Mouse (Mus musculus): ENCODE data around the gene Tbc1d22b. TPM values are rescaled to one million over a fixed set of nuclear protein-coding genes. Genes with fewer than 3 reads are reported as not detected.
A peak's percentile ranks its signal among the peaks of the same experiment; 100 is the strongest.

The Tbc1d22b gene
- polyA plus RNA-seq, 1 experiment: 27.3 TPM

DNA sequence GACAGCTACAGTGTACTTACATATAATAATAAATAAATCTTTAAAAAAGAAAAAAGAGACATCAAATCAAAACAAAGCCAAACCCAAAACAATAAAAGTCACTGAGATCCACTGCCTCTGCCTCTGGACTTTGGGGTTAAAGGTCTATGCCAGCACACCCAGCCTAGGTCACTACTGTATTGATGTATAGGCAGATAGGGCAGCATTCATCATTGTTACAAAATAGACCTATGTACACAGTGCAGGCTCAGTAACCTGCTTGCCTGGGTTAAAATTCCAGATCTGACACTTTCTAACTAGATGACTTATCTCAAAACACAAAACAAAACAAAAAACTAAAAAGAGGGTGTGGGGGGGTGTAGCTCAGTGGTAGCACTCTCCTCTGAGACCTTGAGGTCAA lies 4.6 kb downstream of the Tbc1d22b start:
- Histone ChIP-seq H3K4me1 (ENCODE audit: control insufficient read depth, insufficient read depth, insufficient read length, low read length) (peaks cover 32% of the 10 kb centered on the region; the same call in 1 of the 2 replicates), H3K27ac (ENCODE audit: insufficient read depth, low read depth, low read length) (peak overlapping the region; percentile 68), H3K27me3 (ENCODE audit: control insufficient read depth, insufficient read depth, low read length) (no peaks in the 10 kb centered on the region), H3K4me3 (ENCODE audit: low read depth, low read length) (no peak overlapping the region), H3K36me3 (ENCODE audit: control insufficient read depth, insufficient read depth, low read length) (no peaks in the 10 kb centered on the region)
- TF ChIP-seq CTCF (IDR thresholded peaks at IDR 0.05; ENCODE audit: extremely low read depth, insufficient read length, insufficient replicate concordance, low read depth, low read length) (no peak), POLR2A (IDR thresholded peaks at IDR 0.05; ENCODE audit: low read depth, low read length) (no peak)

DNA sequence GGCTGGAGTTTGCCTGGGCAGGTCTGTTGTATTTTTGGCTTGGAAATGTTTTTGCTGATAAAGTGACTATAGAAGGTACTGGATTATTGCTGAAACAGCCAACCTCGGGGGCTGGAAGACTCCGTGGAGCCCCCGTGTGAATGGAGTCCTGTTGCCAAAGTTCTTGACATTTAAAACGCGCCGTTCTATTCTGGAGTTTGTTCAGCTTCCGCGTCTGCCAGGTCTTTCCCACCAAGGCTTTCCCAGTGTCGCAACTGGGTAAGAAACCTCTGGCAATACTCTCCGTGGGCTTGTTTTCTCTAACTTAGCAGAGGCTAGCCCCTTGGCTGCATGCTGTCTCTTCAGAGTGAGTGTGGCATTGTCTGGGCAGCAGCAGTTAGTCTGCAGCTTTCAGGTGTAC lies 6.9 kb downstream of the Tbc1d22b start:
- peaks cover 29% of the 10 kb centered on the region; the same call in 1 of the 2 replicates for H3K4me1 ChIP-seq (ENCODE audit: control insufficient read depth, insufficient read depth, insufficient read length, low read length)
- TF ChIP-seq CTCF (IDR thresholded peaks at IDR 0.05; ENCODE audit: extremely low read depth, insufficient read length, insufficient replicate concordance, low read depth, low read length): no peak
- no peak for TF ChIP-seq POLR2A (IDR thresholded peaks at IDR 0.05; ENCODE audit: low read depth, low read length)
- H3K36me3 ChIP-seq (ENCODE audit: control insufficient read depth, insufficient read depth, low read length): no peaks in the 10 kb centered on the region
- 60% methylated on average over 10 of the region's 10 CpGs for WGBS
- peak overlapping the region; percentile 67 for H3K27ac ChIP-seq (ENCODE audit: insufficient read depth, low read depth, low read length)
- no peaks in the 10 kb centered on the region for H3K27me3 ChIP-seq (ENCODE audit: control insufficient read depth, insufficient read depth, low read length)
- H3K4me3 ChIP-seq (ENCODE audit: low read depth, low read length): no peak overlapping the region

DNA sequence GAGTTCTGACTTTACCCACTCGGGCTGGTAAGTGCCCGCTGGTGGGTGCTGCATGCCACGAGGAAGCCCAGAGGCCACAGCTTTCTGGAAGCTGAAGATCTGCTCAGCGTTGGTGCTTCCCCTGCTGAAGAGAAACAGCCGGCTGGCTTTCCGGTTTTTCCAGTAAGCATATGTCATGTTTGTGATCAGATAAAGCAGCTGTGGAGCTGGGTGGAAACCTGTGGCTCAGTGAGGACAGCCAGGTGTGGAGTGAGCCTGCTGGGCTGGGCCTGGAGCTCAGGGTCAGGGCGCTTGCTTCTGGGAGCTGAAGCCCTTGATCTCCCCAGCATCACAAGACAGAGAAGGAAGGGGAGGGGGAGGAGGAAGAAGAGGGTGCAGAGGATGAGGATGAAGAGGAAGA lies 7.3 kb downstream of the Tbc1d22b start:
- H3K36me3 ChIP-seq (ENCODE audit: control insufficient read depth, insufficient read depth, low read length): no peaks in the 10 kb centered on the region
- H3K4me1 ChIP-seq (ENCODE audit: control insufficient read depth, insufficient read depth, insufficient read length, low read length): peaks cover 29% of the 10 kb centered on the region; the same call in 1 of the 2 replicates
- WGBS: 22% methylated on average over 7 of the region's 7 CpGs
- peak overlapping the region; percentile 67 for H3K27ac ChIP-seq (ENCODE audit: insufficient read depth, low read depth, low read length)
- no peaks in the 10 kb centered on the region for H3K27me3 ChIP-seq (ENCODE audit: control insufficient read depth, insufficient read depth, low read length)
- TF ChIP-seq POLR2A (IDR thresholded peaks at IDR 0.05; ENCODE audit: low read depth, low read length) (no peak), CTCF (IDR thresholded peaks at IDR 0.05; ENCODE audit: extremely low read depth, insufficient read length, insufficient replicate concordance, low read depth, low read length) (no peak)
- no peak overlapping the region for H3K4me3 ChIP-seq (ENCODE audit: low read depth, low read length)

DNA sequence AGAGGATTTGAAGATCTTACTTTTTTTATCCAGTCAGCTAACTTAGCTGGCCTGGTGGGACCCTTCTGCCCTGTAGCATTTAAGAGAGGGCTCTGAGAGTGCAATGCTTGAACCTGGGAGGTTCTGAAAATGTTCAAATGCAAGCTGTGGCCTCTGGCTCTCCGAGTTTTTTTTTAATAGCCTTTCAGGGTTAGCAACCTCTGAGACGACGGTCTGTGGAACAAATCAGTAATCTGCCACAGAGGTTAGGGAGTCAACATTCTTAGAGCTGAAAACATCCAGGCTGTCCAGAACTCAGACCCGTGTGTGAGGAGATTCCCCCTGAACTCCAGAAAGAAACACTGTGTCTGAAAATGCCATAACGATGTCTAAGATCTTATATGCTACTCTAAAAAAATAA lies 8.9 kb downstream of the Tbc1d22b start:
- peaks cover 21% of the 10 kb centered on the region; the same call in 1 of the 2 replicates for H3K4me1 ChIP-seq (ENCODE audit: control insufficient read depth, insufficient read depth, insufficient read length, low read length)
- no peaks in the 10 kb centered on the region for H3K27me3 ChIP-seq (ENCODE audit: control insufficient read depth, insufficient read depth, low read length)
- TF ChIP-seq POLR2A (IDR thresholded peaks at IDR 0.05; ENCODE audit: low read depth, low read length): no peak
- TF ChIP-seq CTCF (IDR thresholded peaks at IDR 0.05; ENCODE audit: extremely low read depth, insufficient read length, insufficient replicate concordance, low read depth, low read length): no peak
- H3K36me3 ChIP-seq (ENCODE audit: control insufficient read depth, insufficient read depth, low read length): no peaks in the 10 kb centered on the region
- WGBS: 88% methylated on average over 5 of the region's 5 CpGs
- no peak overlapping the region for H3K27ac ChIP-seq (ENCODE audit: insufficient read depth, low read depth, low read length)
- H3K4me3 ChIP-seq (ENCODE audit: low read depth, low read length): no peak overlapping the region

DNA sequence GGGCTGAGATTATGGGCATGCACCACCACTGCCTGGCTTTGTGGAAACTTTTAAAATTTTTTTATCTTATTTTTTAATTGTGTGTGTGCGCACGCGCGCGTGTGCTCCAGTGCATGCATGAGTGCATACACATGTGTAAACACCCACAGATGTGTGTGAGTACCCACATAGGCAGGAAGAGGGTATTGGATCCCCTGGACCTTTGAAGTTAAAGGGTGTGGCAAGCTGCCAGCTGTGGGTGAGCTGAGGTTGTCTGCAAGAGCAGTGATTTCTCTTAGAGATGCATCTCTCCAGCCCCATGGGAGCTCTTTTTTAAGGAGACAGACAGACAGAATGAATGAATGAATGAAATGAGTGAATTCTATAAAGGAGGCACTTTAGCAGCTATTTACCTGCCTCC lies 15.9 kb downstream of the Tbc1d22b start:
- TF ChIP-seq POLR2A (IDR thresholded peaks at IDR 0.05; ENCODE audit: low read depth, low read length) (no peak), CTCF (IDR thresholded peaks at IDR 0.05; ENCODE audit: extremely low read depth, insufficient read length, insufficient replicate concordance, low read depth, low read length) (no peak)
- H3K36me3 ChIP-seq (ENCODE audit: control insufficient read depth, insufficient read depth, low read length): peaks cover 32% of the 10 kb centered on the region
- 95% methylated on average over 5 of the region's 5 CpGs for WGBS

DNA sequence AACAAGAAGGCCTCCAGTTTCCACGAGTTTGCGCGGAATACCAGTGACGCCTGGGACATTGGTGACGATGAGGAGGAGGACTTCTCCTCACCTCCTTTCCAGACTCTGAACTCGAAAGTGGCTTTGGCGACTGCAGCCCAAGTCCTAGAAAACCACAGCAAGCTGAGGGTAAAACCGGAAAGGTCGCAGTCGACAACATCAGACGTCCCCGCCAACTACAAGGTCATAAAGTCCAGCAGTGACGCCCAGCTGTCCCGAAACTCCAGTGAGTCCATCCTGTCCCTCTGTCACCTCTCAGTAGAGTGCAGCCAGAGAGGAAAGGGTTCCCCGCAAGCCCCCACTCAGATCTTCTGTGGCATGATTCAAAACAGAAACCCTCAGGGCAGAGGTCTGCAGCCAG lies 18.9 kb downstream of the Tbc1d22b start:
- H3K4me1 ChIP-seq (ENCODE audit: control insufficient read depth, insufficient read depth, insufficient read length, low read length): no peaks in the 10 kb centered on the region
- H3K27me3 ChIP-seq (ENCODE audit: control insufficient read depth, insufficient read depth, low read length): no peaks in the 10 kb centered on the region
- no peak for TF ChIP-seq CTCF (IDR thresholded peaks at IDR 0.05; ENCODE audit: extremely low read depth, insufficient read length, insufficient replicate concordance, low read depth, low read length)
- TF ChIP-seq POLR2A (IDR thresholded peaks at IDR 0.05; ENCODE audit: low read depth, low read length): no peak
- 91% methylated on average over 15 of the region's 15 CpGs for WGBS
- H3K36me3 ChIP-seq (ENCODE audit: control insufficient read depth, insufficient read depth, low read length): peaks cover 55% of the 10 kb centered on the region
- no peak overlapping the region for H3K27ac ChIP-seq (ENCODE audit: insufficient read depth, low read depth, low read length)
- no peak overlapping the region for H3K4me3 ChIP-seq (ENCODE audit: low read depth, low read length)

More for the DNA sequence above, 15.9 kb downstream of the Tbc1d22b start:
- Histone ChIP-seq H3K27ac (ENCODE audit: insufficient read depth, low read depth, low read length) (no peak overlapping the region), H3K27me3 (ENCODE audit: control insufficient read depth, insufficient read depth, low read length) (no peaks in the 10 kb centered on the region), H3K4me1 (ENCODE audit: control insufficient read depth, insufficient read depth, insufficient read length, low read length) (no peaks in the 10 kb centered on the region), H3K4me3 (ENCODE audit: low read depth, low read length) (no peak overlapping the region)

DNA sequence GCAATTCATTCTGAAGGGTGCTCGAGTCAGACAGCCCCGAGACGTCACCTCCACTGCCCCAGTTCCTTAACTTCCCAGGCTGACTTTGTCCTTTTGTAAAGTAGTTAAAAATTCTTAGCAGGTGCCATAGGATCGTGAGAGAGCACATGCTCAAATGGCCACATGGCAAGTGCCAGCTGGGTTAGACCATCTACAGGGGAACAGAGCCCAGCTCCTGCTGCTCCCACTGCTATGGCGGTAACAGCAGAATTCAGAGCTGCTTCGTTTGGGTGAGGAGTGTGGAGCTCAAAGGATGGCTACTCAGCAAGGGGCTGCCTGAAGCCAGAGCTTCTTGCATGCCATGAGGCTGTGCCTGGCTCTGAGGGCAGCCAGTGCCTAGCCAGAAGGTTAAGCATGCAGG lies 20.2 kb downstream of the Tbc1d22b start:
- Histone ChIP-seq H3K4me3 (ENCODE audit: low read depth, low read length) (no peak overlapping the region), H3K36me3 (ENCODE audit: control insufficient read depth, insufficient read depth, low read length) (peaks cover 51% of the 10 kb centered on the region), H3K27ac (ENCODE audit: insufficient read depth, low read depth, low read length) (no peak overlapping the region), H3K4me1 (ENCODE audit: control insufficient read depth, insufficient read depth, insufficient read length, low read length) (no peaks in the 10 kb centered on the region), H3K27me3 (ENCODE audit: control insufficient read depth, insufficient read depth, low read length) (no peaks in the 10 kb centered on the region)
- TF ChIP-seq POLR2A (IDR thresholded peaks at IDR 0.05; ENCODE audit: low read depth, low read length) (no peak), CTCF (IDR thresholded peaks at IDR 0.05; ENCODE audit: extremely low read depth, insufficient read length, insufficient replicate concordance, low read depth, low read length) (no peak)
- WGBS: 92% methylated on average over 6 of the region's 6 CpGs

Measured in small intestine, adult 2 months (tissue).